Mouse (Mus musculus) embryonic facial prominence, embryonic 11.5 days (tissue): ENCODE measurements around the gene Chst7. TPM values are rescaled to one million over a fixed set of nuclear protein-coding genes. Genes with fewer than 3 reads are reported as not detected.
A peak's percentile ranks its signal among the peaks of the same experiment; 100 is the strongest.

Source experiments
- ATAC-seq: fragments of 200-750 bp; cut with Nextera tagmentation; replicated peaks from 2 replicates; pipeline ENCODE4 v1.8.0; 2017; ENCODE audit warnings: low read depth; ENCODE audit not compliant: insufficient number of reproducible peaks, low FRiP score, low TSS enrichment
- DNase-seq: peaks from one replicate; pipeline ENCODE4 v3.0.0-alpha.2; 2015; ENCODE audit warnings: low spot score
- H3K27ac ChIP-seq: fragments of 300-500 bp; sonication (generic); replicated peaks from 2 replicates; pipeline ENCODE4 v1.5.1; 2014; ENCODE audit warnings: mild to moderate bottlenecking, low read depth, low read length, control low read depth
- H3K27me3 ChIP-seq: fragments of 300-500 bp; sonication (generic); 2 replicates; pipeline ENCODE4 v1.6.1; 2014; ENCODE audit warnings: mild to moderate bottlenecking, low read length, moderate library complexity, mixed read lengths; ENCODE audit not compliant: control insufficient read depth, insufficient read depth
- H3K36me3 ChIP-seq: fragments of 300-500 bp; sonication (generic); replicated peaks from 2 replicates; pipeline ENCODE4 v1.6.1; 2014; ENCODE audit warnings: low read depth, mild to moderate bottlenecking, low read length, moderate library complexity, mixed read lengths; ENCODE audit not compliant: control insufficient read depth, insufficient read depth
- H3K4me1 ChIP-seq: fragments of 300-500 bp; sonication (generic); 2 replicates; pipeline ENCODE4 v1.6.1; 2014; ENCODE audit warnings: low read length, mixed read lengths; ENCODE audit not compliant: control insufficient read depth, insufficient read depth
- H3K4me2 ChIP-seq: fragments of 300-500 bp; sonication (generic); 2 replicates; pipeline ENCODE4 v1.6.1; 2014; ENCODE audit warnings: low read depth, mild to moderate bottlenecking, control low read depth, low read length, moderate library complexity
- H3K4me3 ChIP-seq: fragments of 300-500 bp; sonication (generic); 2 replicates; pipeline ENCODE4 v1.5.1; 2014; ENCODE audit warnings: low read depth, low read length, control low read depth
- H3K9ac ChIP-seq: fragments of 300-500 bp; sonication (generic); replicated peaks from 2 replicates; pipeline ENCODE4 v1.6.1; 2014; ENCODE audit warnings: mild to moderate bottlenecking, control low read depth, low read length
- H3K9me3 ChIP-seq: fragments of 300-500 bp; sonication (generic); replicated peaks from 2 replicates; pipeline ENCODE4 v1.6.1; 2016; ENCODE audit warnings: mild to moderate bottlenecking, low read length, inconsistent platforms, mixed read lengths; ENCODE audit not compliant: control insufficient read depth
- WGBS: fragments of 180-500 bp; shearing (Covaris S2); extraction: QIAGEN DNeasy Blood & Tissue Kit; methylation state at CpG from one replicate; pipeline ENCODE4 v1.1.7; 2014; 5-methylcytosine and 5-hydroxymethylcytosine counted together
- polyA plus RNA-seq: library from polyadenylated mRNA; unstranded; fragments of >200 nt; fragmentation: Nextera tagmentation; extraction: Ambion mirVana; gene quantifications from 2 replicates; pipeline ENCODE4 v1.2.1, GENCODE M21; 2014

Gene Chst7
- 1.8 and 2.5 TPM in 2 replicates for polyA plus RNA-seq

DNA sequence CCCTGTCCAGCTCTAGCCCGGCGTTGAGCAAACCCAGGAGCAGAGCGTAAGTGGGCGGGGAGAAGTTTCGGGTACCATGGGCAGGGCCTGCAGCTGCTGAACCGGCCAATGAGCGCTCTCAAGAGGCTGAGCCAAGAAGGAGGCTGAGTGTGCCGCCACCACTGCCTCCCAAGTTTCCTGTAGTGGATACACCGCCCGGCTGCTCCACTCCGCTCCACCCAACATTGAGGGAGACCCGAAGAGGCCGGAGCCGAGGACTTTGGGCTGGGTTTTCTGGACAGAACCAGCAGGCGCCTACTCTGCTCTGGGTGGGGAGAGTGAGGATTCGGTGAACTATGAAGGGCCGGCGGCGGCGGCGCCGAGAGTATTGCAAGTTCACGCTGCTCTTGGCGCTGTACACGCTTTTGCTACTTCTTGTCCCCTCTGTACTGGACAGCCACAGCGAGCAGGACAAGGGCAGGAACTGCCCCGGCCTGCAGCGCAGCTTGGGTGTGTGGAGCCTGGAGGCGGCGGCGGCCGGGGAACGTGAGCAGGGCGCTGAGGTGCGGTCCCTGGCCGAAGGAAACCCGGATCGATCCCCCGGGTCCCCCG, at the start of gene Chst7:
Chst7 (plus strand) TSS at position 180 of the 591 bp plus-strand sequence.
- H3K27me3 ChIP-seq, result peaks cover 3% of the 10 kb centered on the region
- peak; percentile 93 for ATAC-seq
- H3K4me3 ChIP-seq, result peak within 1 kb of the TSS; percentile 40
- H3K4me2 ChIP-seq, result peak within 1 kb of the TSS; percentile 69
- DNase-seq, result peak; percentile 78
- WGBS, result 14% methylated on average over 40 of the region's 40 CpGs
- no peaks in the 10 kb centered on the region for H3K4me1 ChIP-seq
- no peak within 1 kb of the TSS for H3K9ac ChIP-seq
- no peaks in the 10 kb centered on the region for H3K9me3 ChIP-seq
- H3K27ac ChIP-seq, result no peak within 1 kb of the TSS
- H3K36me3 ChIP-seq, result no peaks in the 10 kb centered on the region

DNA sequence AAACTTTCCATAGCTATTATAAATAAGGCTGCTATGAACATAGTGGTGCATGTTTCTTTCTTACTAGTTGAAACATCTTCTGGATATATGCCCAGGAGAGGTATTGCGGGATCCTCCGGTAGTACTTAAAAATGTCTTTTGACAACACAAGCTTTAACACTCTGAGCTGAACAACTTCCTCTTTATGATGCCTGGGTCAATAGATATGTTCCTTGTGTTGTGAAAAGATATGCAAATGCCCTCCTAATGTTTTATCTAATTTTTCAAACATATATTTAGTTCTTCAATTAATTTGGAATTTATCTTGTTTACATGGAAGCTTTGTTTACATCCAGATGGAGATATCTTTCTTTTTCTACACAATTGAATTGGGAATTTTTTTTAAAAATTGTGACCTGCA, 47.1 kb upstream of the Chst7 start:
- H3K9ac ChIP-seq, result no peak overlapping the region
- H3K27me3 ChIP-seq, result no peaks in the 10 kb centered on the region
- WGBS, result 92% methylated on average over 2 of the region's 2 CpGs
- H3K9me3 ChIP-seq, result no peaks in the 10 kb centered on the region
- no peak for DNase-seq
- no peak overlapping the region for H3K27ac ChIP-seq
- H3K4me1 ChIP-seq, result no peaks in the 10 kb centered on the region
- H3K4me3 ChIP-seq, result no peak overlapping the region
- no peak for ATAC-seq
- H3K4me2 ChIP-seq, result no peak overlapping the region
- no peaks in the 10 kb centered on the region for H3K36me3 ChIP-seq

- Histone ChIP-seq H3K36me3 (no peaks in the 10 kb centered on the region), H3K9ac (no peak overlapping the region), H3K4me3 (no peak overlapping the region), H3K4me2 (no peak overlapping the region), H3K27ac (no peak overlapping the region), H3K9me3 (no peaks in the 10 kb centered on the region), H3K4me1 (no peaks in the 10 kb centered on the region), H3K27me3 (no peaks in the 10 kb centered on the region)
- DNase-seq (peak; percentile 50), ATAC-seq (no peak)
- WGBS, result 33% methylated on average over 2 of the region's 2 CpGs
Measured at GRCm38 (mm10) chrX:20020942-20021341, 38.4 kb upstream of the Chst7 start.

DNA sequence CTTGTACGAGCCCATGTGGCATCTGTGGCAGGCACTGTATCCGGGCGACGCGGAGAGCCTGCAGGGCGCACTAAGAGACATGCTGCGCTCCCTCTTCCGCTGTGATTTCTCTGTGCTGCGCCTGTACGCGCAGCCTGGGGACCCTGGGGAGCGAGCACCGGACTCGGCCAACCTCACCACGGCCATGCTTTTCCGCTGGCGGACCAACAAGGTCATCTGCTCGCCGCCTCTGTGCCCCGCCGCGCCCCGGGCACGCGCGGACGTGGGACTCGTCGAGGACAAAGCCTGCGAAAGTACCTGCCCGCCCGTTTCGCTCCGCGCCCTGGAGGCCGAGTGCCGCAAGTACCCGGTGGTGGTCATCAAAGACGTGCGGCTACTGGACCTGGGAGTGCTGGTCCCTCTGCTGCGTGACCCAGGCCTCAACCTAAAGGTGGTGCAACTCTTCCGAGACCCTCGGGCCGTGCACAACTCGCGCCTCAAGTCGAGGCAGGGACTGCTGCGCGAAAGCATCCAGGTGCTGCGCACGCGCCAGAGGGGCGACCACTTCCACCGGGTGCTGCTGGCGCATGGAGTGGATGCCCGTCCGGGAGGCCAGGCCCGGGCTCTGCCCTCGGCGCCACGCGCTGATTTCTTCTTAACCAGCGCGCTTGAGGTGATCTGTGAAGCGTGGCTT, 872 bp downstream of the Chst7 start:
- peak; percentile 49 for ATAC-seq
- peak overlapping the region; percentile 69 for H3K4me2 ChIP-seq
- H3K9me3 ChIP-seq, result no peaks in the 10 kb centered on the region
- peak; percentile 8 for DNase-seq
- 15% methylated on average over 63 of the region's 65 CpGs for WGBS
- peak overlapping the region; percentile 40 for H3K4me3 ChIP-seq
- H3K27me3 ChIP-seq, result peaks cover 3% of the 10 kb centered on the region
- H3K9ac ChIP-seq, result no peak overlapping the region
- H3K27ac ChIP-seq, result no peak overlapping the region
- no peaks in the 10 kb centered on the region for H3K36me3 ChIP-seq
- no peaks in the 10 kb centered on the region for H3K4me1 ChIP-seq

DNA sequence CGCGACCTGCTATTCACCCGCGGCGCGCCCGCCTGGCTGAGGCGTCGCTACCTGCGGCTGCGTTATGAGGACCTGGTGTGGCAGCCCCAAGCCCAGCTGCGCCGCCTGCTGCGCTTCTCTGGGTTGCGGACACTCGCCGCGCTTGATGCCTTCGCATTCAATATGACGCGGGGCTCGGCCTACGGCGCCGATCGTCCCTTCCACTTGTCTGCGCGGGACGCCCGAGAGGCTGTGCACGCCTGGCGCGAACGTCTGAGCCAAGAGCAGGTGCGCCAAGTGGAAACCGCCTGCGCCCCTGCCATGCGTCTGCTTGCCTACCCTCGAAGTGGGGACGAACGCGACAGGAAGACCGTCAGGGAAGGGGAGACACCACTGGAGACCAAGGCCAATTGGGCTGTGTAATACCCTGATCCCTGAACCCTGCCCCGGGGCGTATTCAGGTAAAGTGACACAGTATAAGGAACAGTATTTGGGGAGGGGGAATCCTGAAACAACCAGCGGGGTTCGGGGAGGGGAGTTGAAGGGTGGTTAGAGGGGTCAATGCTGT, 1.5 kb downstream of the Chst7 start:
- WGBS, result 17% methylated on average over 24 of the region's 47 CpGs
- H3K4me3 ChIP-seq, result peak overlapping the region; percentile 40
- ATAC-seq (no peak), DNase-seq (no peak)
- no peak overlapping the region for H3K9ac ChIP-seq
- H3K4me2 ChIP-seq, result peak overlapping the region; percentile 69
- H3K27ac ChIP-seq, result no peak overlapping the region
- no peaks in the 10 kb centered on the region for H3K4me1 ChIP-seq
- no peaks in the 10 kb centered on the region for H3K9me3 ChIP-seq
- no peaks in the 10 kb centered on the region for H3K36me3 ChIP-seq
- peaks cover 3% of the 10 kb centered on the region for H3K27me3 ChIP-seq

GRCm38 (mm10) chrX:20061764-20062480, 2.6 kb downstream of the Chst7 start:
- no peak for ATAC-seq
- no peak overlapping the region for H3K9ac ChIP-seq
- no peaks in the 10 kb centered on the region for H3K36me3 ChIP-seq
- 46% methylated on average over 3 of the region's 3 CpGs for WGBS
- no peak overlapping the region for H3K4me3 ChIP-seq
- no peak overlapping the region for H3K27ac ChIP-seq
- H3K4me2 ChIP-seq, result no peak overlapping the region
- no peaks in the 10 kb centered on the region for H3K9me3 ChIP-seq
- H3K4me1 ChIP-seq, result no peaks in the 10 kb centered on the region
- peaks cover 3% of the 10 kb centered on the region for H3K27me3 ChIP-seq
- DNase-seq, result no peak

DNA sequence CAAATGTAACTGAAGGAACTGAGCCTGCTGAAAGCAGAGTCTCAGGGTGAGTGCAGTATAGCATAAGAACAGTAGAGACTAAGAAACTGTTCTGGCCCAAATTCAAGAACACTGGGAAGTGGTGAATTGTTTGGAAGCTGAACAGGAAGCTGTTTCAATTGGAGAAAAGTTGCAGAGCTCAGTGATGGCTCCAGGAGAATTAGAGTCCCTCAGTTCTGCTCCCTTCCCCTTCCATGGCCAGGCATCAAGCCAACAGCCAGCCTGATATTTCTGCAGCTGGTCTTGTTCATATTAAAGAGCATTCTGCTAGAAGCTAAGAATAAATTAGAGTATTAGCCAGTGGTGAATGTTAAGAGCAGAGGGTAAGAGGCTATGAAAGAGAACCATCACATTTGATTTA, 7.3 kb downstream of the Chst7 start:
- Histone ChIP-seq H3K4me3 (no peak overlapping the region), H3K36me3 (no peaks in the 10 kb centered on the region), H3K27me3 (no peaks in the 10 kb centered on the region), H3K27ac (no peak overlapping the region), H3K4me1 (no peaks in the 10 kb centered on the region), H3K9ac (no peak overlapping the region), H3K9me3 (no peaks in the 10 kb centered on the region), H3K4me2 (no peak overlapping the region)
- DNase-seq (no peak), ATAC-seq (no peak)

GRCm38 (mm10) chrX:20070196-20070595, 10.8 kb downstream of the Chst7 start:
- Histone ChIP-seq H3K9ac (no peak overlapping the region), H3K27me3 (no peaks in the 10 kb centered on the region), H3K4me2 (no peak overlapping the region), H3K4me3 (no peak overlapping the region), H3K9me3 (no peaks in the 10 kb centered on the region), H3K27ac (no peak overlapping the region), H3K4me1 (no peaks in the 10 kb centered on the region), H3K36me3 (no peaks in the 10 kb centered on the region)
- 47% methylated on average over 4 of the region's 4 CpGs for WGBS
- DNase-seq (no peak), ATAC-seq (no peak)
